Mouse (Mus musculus) myocyte (in vitro differentiated cells): Measurements from ENCODE around the gene Ascl4. TPM values are rescaled to one million over a fixed set of nuclear protein-coding genes. Genes with fewer than 3 reads are reported as not detected.

Experiments
- H3K27me3 ChIP-seq: one replicate; pipeline ENCODE4 v1.6.1; 2011; ENCODE audit not compliant: control insufficient read depth, insufficient read depth, insufficient read length
- H3K36me3 ChIP-seq: one replicate; pipeline ENCODE4 v1.6.1; 2011; ENCODE audit not compliant: control insufficient read depth, insufficient read depth
- H3K4me2 ChIP-seq: one replicate; pipeline ENCODE4 v1.6.1; 2011; ENCODE audit warnings: low read depth, control low read depth
- H3K4me3 ChIP-seq: one replicate; pipeline ENCODE4 v1.5.1; 2011; ENCODE audit warnings: mild to moderate bottlenecking, control low read depth, moderate library complexity
- H3K79me2 ChIP-seq: one replicate; pipeline ENCODE4 v1.6.1; 2011; ENCODE audit not compliant: control insufficient read depth, insufficient read depth
- H3ac ChIP-seq: one replicate; pipeline ENCODE4 v1.6.1; 2011; ENCODE audit not compliant: control insufficient read depth, insufficient read length
- CEBPB ChIP-seq: IDR thresholded peaks from 2 replicates; pipeline ENCODE4 v1.6.1; 2011; ENCODE audit warnings: mild to moderate bottlenecking, moderate library complexity; ENCODE audit not compliant: poor library complexity, insufficient read depth, severe bottlenecking
- E2F4 ChIP-seq: IDR thresholded peaks from one replicate; pipeline ENCODE4 v1.6.1; 2011; ENCODE audit warnings: mild to moderate bottlenecking, control low read depth, moderate library complexity; ENCODE audit not compliant: insufficient read depth
- MAX ChIP-seq: IDR thresholded peaks from one replicate; pipeline ENCODE4 v1.6.1; 2011; ENCODE audit warnings: low read depth, mild to moderate bottlenecking, control low read depth
- MYOD1 ChIP-seq, 3 experiments: IDR thresholded peaks; one replicate each; pipeline ENCODE4 v1.6.1; 2011; ENCODE audit warnings: control low read depth in 2 of 3, low read depth in 2 of 3, mild to moderate bottlenecking in 2 of 3, moderate library complexity in 1 of 3; ENCODE audit not compliant: insufficient read length in 2 of 3, control insufficient read depth in 1 of 3
- MYOG ChIP-seq, 3 experiments: IDR thresholded peaks; one replicate each; pipeline ENCODE4 v1.6.1; 2011; ENCODE audit warnings: control low read depth in 2 of 3, low read depth in 2 of 3, mild to moderate bottlenecking in 2 of 3; ENCODE audit not compliant: insufficient read length in 2 of 3, control insufficient read depth in 1 of 3, insufficient read depth in 1 of 3
- POLR2A ChIP-seq: IDR thresholded peaks from one replicate; pipeline ENCODE4 v1.6.1; 2011; ENCODE audit warnings: low read depth, mild to moderate bottlenecking, control low read depth, moderate library complexity; ENCODE audit not compliant: insufficient read length
- POLR2AphosphoS2 ChIP-seq: IDR thresholded peaks from one replicate; pipeline ENCODE4 v1.6.1; 2011; ENCODE audit warnings: low read depth, control low read depth; ENCODE audit not compliant: insufficient read length
- REST ChIP-seq: IDR thresholded peaks from one replicate; pipeline ENCODE4 v1.6.1; 2011; ENCODE audit warnings: mild to moderate bottlenecking, control low read depth, moderate library complexity; ENCODE audit not compliant: insufficient read depth, insufficient read length
- SRF ChIP-seq: IDR thresholded peaks from one replicate; pipeline ENCODE4 v1.6.1; 2011; ENCODE audit warnings: low read depth; ENCODE audit not compliant: control insufficient read depth, insufficient read length
- TCF12 ChIP-seq: IDR thresholded peaks from one replicate; pipeline ENCODE4 v1.6.1; 2011; ENCODE audit warnings: mild to moderate bottlenecking, control low read depth; ENCODE audit not compliant: poor library complexity, insufficient read depth, severe bottlenecking
- TCF3 ChIP-seq: IDR thresholded peaks from one replicate; pipeline ENCODE4 v1.6.1; 2011; ENCODE audit warnings: low read depth, control low read depth; ENCODE audit not compliant: insufficient read length
- USF1 ChIP-seq: IDR thresholded peaks from one replicate; pipeline ENCODE4 v1.6.1; 2011; ENCODE audit warnings: low read depth, mild to moderate bottlenecking, control low read depth, moderate library complexity
- polyA plus RNA-seq: library from polyadenylated mRNA; unstranded; fragments of >200 nt; fragmentation: generic; extraction: Trizol; gene quantifications from one replicate; pipeline ENCODE4 v1.2.1, GENCODE M21; 2012; ENCODE audit warnings: missing spikeins

The Ascl4 gene
- polyA plus RNA-seq, 1 experiment = not detected

DNA sequence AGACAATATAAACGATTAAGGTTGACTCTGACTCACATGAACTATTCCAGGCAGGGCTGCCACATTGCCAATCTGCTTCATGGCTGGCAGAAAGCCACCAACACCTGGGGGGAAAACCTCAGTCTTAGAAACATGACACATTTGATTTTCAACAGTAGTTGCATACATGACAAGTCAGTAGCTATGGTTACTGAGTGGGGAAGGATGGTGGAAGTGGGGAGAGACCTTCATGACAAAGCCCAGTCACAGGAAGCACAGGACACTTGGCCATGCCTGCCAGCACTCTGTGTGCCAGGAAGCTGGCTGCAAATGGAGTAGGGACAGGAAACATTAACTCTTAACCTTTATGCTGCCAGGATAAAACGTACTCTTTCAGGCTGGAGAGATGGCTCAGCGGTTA, 25.9 kb downstream of the Ascl4 start:
- TF ChIP-seq POLR2AphosphoS2 (no peak), MYOG (IDR thresholded peaks at IDR 0.05; ENCODE audit: control insufficient read depth in 1 of 3, insufficient read depth in 1 of 3, insufficient read length in 2 of 3, low read depth in 2 of 3) (no peak), POLR2A (no peak), CEBPB (no peak), USF1 (no peak), TCF12 (no peak), MYOD1 (IDR thresholded peaks at IDR 0.05; ENCODE audit: control insufficient read depth in 1 of 3, insufficient read length in 2 of 3, low read depth in 2 of 3) (no peak), REST (no peak), E2F4 (no peak), MAX (no peak), SRF (no peak), TCF3 (no peak)
- H3K4me2 ChIP-seq = no peak overlapping the region
- no peaks in the 10 kb centered on the region for H3K27me3 ChIP-seq
- H3ac ChIP-seq = no peak overlapping the region
- H3K4me3 ChIP-seq = no peak overlapping the region
- peaks cover 32% of the 10 kb centered on the region for H3K36me3 ChIP-seq
- H3K79me2 ChIP-seq = peaks cover 35% of the 10 kb centered on the region

DNA sequence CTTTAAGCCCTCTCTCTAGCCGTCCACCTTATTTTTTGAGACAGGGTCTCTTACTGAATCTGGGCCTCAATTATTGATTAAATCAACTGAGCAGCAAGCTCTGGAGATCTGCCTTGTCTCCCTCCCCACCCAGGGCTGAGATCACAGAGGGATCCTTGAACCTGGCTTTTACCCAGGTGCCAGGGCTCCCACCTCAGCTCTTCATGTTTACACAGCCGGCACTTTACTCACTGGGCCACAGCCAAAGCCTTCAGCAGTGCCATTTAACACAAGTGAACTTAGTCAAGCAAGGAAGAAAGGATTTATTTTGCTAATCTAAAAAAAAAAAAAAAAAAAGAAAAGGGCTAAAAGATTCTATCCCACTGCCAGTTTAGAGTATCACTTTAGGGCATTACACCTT, 26.9 kb downstream of the Ascl4 start:
- Histone ChIP-seq H3K27me3 (no peaks in the 10 kb centered on the region), H3ac (no peak overlapping the region), H3K36me3 (peaks cover 22% of the 10 kb centered on the region), H3K4me3 (no peak overlapping the region), H3K4me2 (no peak overlapping the region), H3K79me2 (peaks cover 35% of the 10 kb centered on the region)
- TF ChIP-seq TCF3 (no peak), POLR2AphosphoS2 (no peak), POLR2A (no peak), TCF12 (no peak), MYOG (IDR thresholded peaks at IDR 0.05; ENCODE audit: control insufficient read depth in 1 of 3, insufficient read depth in 1 of 3, insufficient read length in 2 of 3, low read depth in 2 of 3) (no peak), MAX (no peak)

DNA sequence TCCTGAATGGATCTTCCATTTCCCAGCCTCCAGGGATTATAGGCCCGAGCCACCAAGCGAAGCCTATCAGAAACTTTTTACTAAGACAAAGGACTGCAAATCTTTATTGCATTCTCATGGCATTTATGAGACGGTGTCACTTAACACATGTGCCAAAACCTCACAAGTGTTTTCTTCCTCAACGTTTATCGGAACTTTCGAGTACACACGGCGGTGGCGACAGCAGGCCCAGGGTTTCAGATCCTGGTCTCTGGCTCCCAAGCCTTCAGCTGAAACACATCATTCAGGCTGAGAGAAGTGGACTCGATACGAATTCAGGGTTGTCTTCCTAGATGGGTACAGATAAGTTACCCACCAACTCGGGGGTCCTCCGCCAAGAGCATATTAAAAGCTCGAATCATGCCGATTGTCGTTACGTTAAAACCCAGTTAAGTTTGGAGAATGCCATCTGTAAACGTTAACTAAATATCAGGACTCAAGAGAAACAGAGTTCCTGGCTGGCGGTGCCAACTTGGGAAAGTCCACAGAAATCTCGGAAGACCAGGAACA, 29.5 kb downstream of the Ascl4 start:
- H3K27me3 ChIP-seq = no peaks in the 10 kb centered on the region
- H3K4me2 ChIP-seq = peak overlapping the region; percentile 94
- no peak for TF ChIP-seq POLR2A
- no peak for TF ChIP-seq SRF
- TF ChIP-seq REST = no peak
- TF ChIP-seq MAX = no peak
- no peak for TF ChIP-seq POLR2AphosphoS2
- TF ChIP-seq TCF3 = no peak
- TF ChIP-seq USF1 = no peak
- no peak for TF ChIP-seq E2F4
- TF ChIP-seq MYOG (IDR thresholded peaks at IDR 0.05; ENCODE audit: control insufficient read depth in 1 of 3, insufficient read depth in 1 of 3, insufficient read length in 2 of 3, low read depth in 2 of 3) = no peak
- TF ChIP-seq CEBPB = no peak
- TF ChIP-seq TCF12 = no peak
- no peak for TF ChIP-seq MYOD1 (IDR thresholded peaks at IDR 0.05; ENCODE audit: control insufficient read depth in 1 of 3, insufficient read length in 2 of 3, low read depth in 2 of 3)
- peak overlapping the region; percentile 56 for H3ac ChIP-seq
- peaks cover 6% of the 10 kb centered on the region for H3K36me3 ChIP-seq
- peaks cover 35% of the 10 kb centered on the region for H3K79me2 ChIP-seq
- H3K4me3 ChIP-seq = peak overlapping the region; percentile 95

DNA sequence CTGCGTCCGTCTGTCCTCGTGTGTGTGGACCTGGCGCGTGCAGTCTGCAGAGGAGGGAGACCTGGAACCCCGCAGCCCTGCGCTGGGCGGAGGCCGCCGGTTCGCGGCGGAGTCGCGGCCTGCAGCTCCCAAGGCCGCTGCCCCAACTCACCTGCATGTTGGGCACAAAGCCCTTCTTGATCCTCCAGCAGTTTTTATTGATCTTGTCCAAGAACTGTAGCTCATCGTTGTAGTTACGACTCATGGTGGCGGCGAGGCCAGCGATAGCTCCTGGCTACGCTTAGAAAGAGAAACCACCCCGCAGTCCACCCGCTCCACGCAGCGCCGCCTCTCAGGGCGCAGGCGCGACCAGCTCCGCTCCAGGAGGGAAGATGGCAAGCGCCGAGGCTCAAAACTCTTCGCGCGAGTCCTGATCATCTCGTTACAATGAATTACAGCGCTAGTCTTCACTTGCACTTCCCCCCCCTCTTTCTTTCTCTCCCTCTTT, 30.0 kb downstream of the Ascl4 start, which contains the start of gene Rtcb:
Gene Rtcb (minus strand): TSS at position 360 of the 487 bp plus-strand sequence.
- Histone ChIP-seq H3K27me3 (no peaks in the 10 kb centered on the region), H3K36me3 (peaks cover 6% of the 10 kb centered on the region), H3K4me2 (peak within 1 kb of the TSS; percentile 94), H3K79me2 (peaks cover 35% of the 10 kb centered on the region), H3ac (peak within 1 kb of the TSS; percentile 56), H3K4me3 (peak within 1 kb of the TSS; percentile 95)
- TF ChIP-seq USF1 (no peak), TCF12 (no peak), MYOD1 (IDR thresholded peaks at IDR 0.05; ENCODE audit: control insufficient read depth in 1 of 3, insufficient read length in 2 of 3, low read depth in 2 of 3) (no peak), REST (no peak), MYOG (IDR thresholded peaks at IDR 0.05; ENCODE audit: control insufficient read depth in 1 of 3, insufficient read depth in 1 of 3, insufficient read length in 2 of 3, low read depth in 2 of 3) (no peak), CEBPB (no peak), POLR2AphosphoS2 (peak; percentile 72), POLR2A (peak; percentile 83), SRF (no peak), TCF3 (no peak), MAX (no peak), E2F4 (no peak)

DNA sequence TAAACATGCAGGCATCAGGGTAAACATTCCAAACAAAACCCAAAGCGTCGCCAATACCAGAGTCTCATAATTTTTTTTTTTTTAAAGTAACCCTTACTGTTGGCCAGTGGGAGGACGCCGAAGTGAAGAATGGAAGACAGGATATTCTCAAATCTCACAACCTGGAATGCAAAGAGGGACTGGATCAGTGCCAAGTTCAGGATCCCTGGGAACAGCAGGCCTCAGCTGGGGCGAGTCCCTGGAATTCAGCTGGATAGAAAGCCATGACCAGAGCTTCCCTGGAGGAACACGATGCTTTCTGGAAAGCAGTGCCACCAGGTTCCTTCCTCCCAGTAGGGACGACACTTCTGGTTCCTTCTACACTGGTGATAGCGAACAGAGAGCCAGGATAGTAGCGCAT, 35.4 kb downstream of the Ascl4 start:
- no peak overlapping the region for H3ac ChIP-seq
- no peak overlapping the region for H3K4me2 ChIP-seq
- no peaks in the 10 kb centered on the region for H3K36me3 ChIP-seq
- no peak for TF ChIP-seq MAX
- TF ChIP-seq POLR2AphosphoS2 = no peak
- no peak for TF ChIP-seq SRF
- no peak for TF ChIP-seq CEBPB
- no peak for TF ChIP-seq E2F4
- TF ChIP-seq TCF12 = no peak
- no peak for TF ChIP-seq USF1
- no peak for TF ChIP-seq TCF3
- TF ChIP-seq POLR2A = no peak
- H3K79me2 ChIP-seq = no peaks in the 10 kb centered on the region
- H3K27me3 ChIP-seq = peaks cover 16% of the 10 kb centered on the region
- no peak overlapping the region for H3K4me3 ChIP-seq
